Mouse (Mus musculus): ENCODE data around the gene Gfra4. TPM values are rescaled to one million over a fixed set of nuclear protein-coding genes. Genes with fewer than 3 reads are reported as not detected.

Gene Gfra4
- polyA plus RNA-seq, 1 experiment: not detected

- TF ChIP-seq CTCF (IDR thresholded peaks at IDR 0.05; ENCODE audit: insufficient read depth, low read depth, low read length) (no peak), POLR2A (IDR thresholded peaks at IDR 0.05; ENCODE audit: insufficient read depth, low read depth, low read length) (no peak)
- WGBS: 88% methylated on average over 3 of the region's 3 CpGs
- H3K27ac ChIP-seq (ENCODE audit: insufficient read depth, low read depth, low read length): no peak overlapping the region
- peaks cover 7% of the 10 kb centered on the region for H3K4me1 ChIP-seq (ENCODE audit: control insufficient read depth, insufficient read depth, low read length)
- H3K4me3 ChIP-seq (ENCODE audit: insufficient read depth, low read depth, low read length): no peak overlapping the region
Observed at GRCm38 (mm10) chr2:131026941-131027340, 15.9 kb downstream of the Gfra4 start.

GRCm38 (mm10) chr2:131025230-131025629, 17.7 kb downstream of the Gfra4 start:
- H3K4me3 ChIP-seq (ENCODE audit: insufficient read depth, low read depth, low read length): no peak overlapping the region
- 94% methylated on average over 2 of the region's 2 CpGs for WGBS
- TF ChIP-seq CTCF (IDR thresholded peaks at IDR 0.05; ENCODE audit: insufficient read depth, low read depth, low read length) (no peak), POLR2A (IDR thresholded peaks at IDR 0.05; ENCODE audit: insufficient read depth, low read depth, low read length) (no peak)
- peaks cover 7% of the 10 kb centered on the region for H3K4me1 ChIP-seq (ENCODE audit: control insufficient read depth, insufficient read depth, low read length)
- H3K27ac ChIP-seq (ENCODE audit: insufficient read depth, low read depth, low read length): no peak overlapping the region

GRCm38 (mm10) chr2:131010566-131010965, 32.3 kb downstream of the Gfra4 start:
- H3K27ac ChIP-seq (ENCODE audit: insufficient read depth, low read depth, low read length): no peak overlapping the region
- WGBS: 94% methylated on average over 1 of the region's 1 CpGs

GRCm38 (mm10) chr2:131009123-131009522, 33.8 kb downstream of the Gfra4 start:
- Histone ChIP-seq H3K4me3 (ENCODE audit: insufficient read depth, low read depth, low read length) (no peak overlapping the region), H3K4me1 (ENCODE audit: control insufficient read depth, insufficient read depth, low read length) (no peaks in the 10 kb centered on the region), H3K27ac (ENCODE audit: insufficient read depth, low read depth, low read length) (no peak overlapping the region)
- 91% methylated on average over 2 of the region's 2 CpGs for WGBS
- TF ChIP-seq CTCF (IDR thresholded peaks at IDR 0.05; ENCODE audit: insufficient read depth, low read depth, low read length) (no peak), POLR2A (IDR thresholded peaks at IDR 0.05; ENCODE audit: insufficient read depth, low read depth, low read length) (no peak)

More at GRCm38 (mm10) chr2:131010566-131010965, 32.3 kb downstream of the Gfra4 start:
- no peaks in the 10 kb centered on the region for H3K4me1 ChIP-seq (ENCODE audit: control insufficient read depth, insufficient read depth, low read length)
- no peak overlapping the region for H3K4me3 ChIP-seq (ENCODE audit: insufficient read depth, low read depth, low read length)
- TF ChIP-seq CTCF (IDR thresholded peaks at IDR 0.05; ENCODE audit: insufficient read depth, low read depth, low read length) (no peak), POLR2A (IDR thresholded peaks at IDR 0.05; ENCODE audit: insufficient read depth, low read depth, low read length) (no peak)

- Histone ChIP-seq H3K4me1 (ENCODE audit: control insufficient read depth, insufficient read depth, low read length) (peaks cover 3% of the 10 kb centered on the region), H3K27ac (ENCODE audit: insufficient read depth, low read depth, low read length) (no peak overlapping the region), H3K4me3 (ENCODE audit: insufficient read depth, low read depth, low read length) (no peak overlapping the region)
- 88% methylated on average over 2 of the region's 2 CpGs for WGBS
- no peak for TF ChIP-seq POLR2A (IDR thresholded peaks at IDR 0.05; ENCODE audit: insufficient read depth, low read depth, low read length)
- no peak for TF ChIP-seq CTCF (IDR thresholded peaks at IDR 0.05; ENCODE audit: insufficient read depth, low read depth, low read length)
Observed at GRCm38 (mm10) chr2:130992818-130993217, 50.1 kb downstream of the Gfra4 start.

Other genes starting within 250 kb of the Gfra4 start
- not detected in 2 replicates for gene 4930402H24Rik, start 136.7 kb downstream of the Gfra4 start, polyA plus RNA-seq (2012; ENCODE audit: insufficient read depth, insufficient read length, low replicate concordance, missing spikeins)
- 69.6 TPM in 1 of 2 replicates, not detected in the other for gene Atrn, start 136.6 kb downstream of the Gfra4 start, polyA plus RNA-seq (2012; ENCODE audit: insufficient read depth, insufficient read length, low replicate concordance, missing spikeins)
- gene Adam33, start 20.7 kb upstream of the Gfra4 start, polyA plus RNA-seq (2012; ENCODE audit: insufficient read depth, insufficient read length, low replicate concordance, missing spikeins): not detected in 2 replicates
- gene Siglec1, start 43.7 kb upstream of the Gfra4 start, polyA plus RNA-seq (2012; ENCODE audit: insufficient read depth, insufficient read length, low replicate concordance, missing spikeins): not detected in 2 replicates
- gene Hspa12b, start 84.2 kb upstream of the Gfra4 start, polyA plus RNA-seq (2012; ENCODE audit: insufficient read depth, insufficient read length, low replicate concordance, missing spikeins): not detected in 2 replicates
- not detected in 2 replicates for gene Gm11037, start 90.4 kb upstream of the Gfra4 start, polyA plus RNA-seq (2012; ENCODE audit: insufficient read depth, insufficient read length, low replicate concordance, missing spikeins)
- not detected in 2 replicates for gene 1700037H04Rik, start 117.0 kb upstream of the Gfra4 start, polyA plus RNA-seq (2012; ENCODE audit: insufficient read depth, insufficient read length, low replicate concordance, missing spikeins)
- gene Cenpb, start 137.0 kb upstream of the Gfra4 start, polyA plus RNA-seq (2012; ENCODE audit: insufficient read depth, insufficient read length, low replicate concordance, missing spikeins): not detected in 2 replicates
- gene Cdc25b, start 143.9 kb upstream of the Gfra4 start, polyA plus RNA-seq (2012; ENCODE audit: insufficient read depth, insufficient read length, low replicate concordance, missing spikeins): not detected in 2 replicates
- gene Spef1, start 144.2 kb upstream of the Gfra4 start, polyA plus RNA-seq (2012; ENCODE audit: insufficient read depth, insufficient read length, low replicate concordance, missing spikeins): not detected in 2 replicates
- not detected in 2 replicates for gene Ap5s1, start 164.0 kb upstream of the Gfra4 start, polyA plus RNA-seq (2012; ENCODE audit: insufficient read depth, insufficient read length, low replicate concordance, missing spikeins)
- gene Mavs, start 191.0 kb upstream of the Gfra4 start, polyA plus RNA-seq (2012; ENCODE audit: insufficient read depth, insufficient read length, low replicate concordance, missing spikeins): not detected in 2 replicates
- not detected in 2 replicates for gene Pank2, start 219.4 kb upstream of the Gfra4 start, polyA plus RNA-seq (2012; ENCODE audit: insufficient read depth, insufficient read length, low replicate concordance, missing spikeins)